Mouse (Mus musculus) neutrophil, adult 83 days (primary cell): Measurements from ENCODE around the gene Cadm1. TPM values are rescaled to one million over a fixed set of nuclear protein-coding genes. Genes with fewer than 3 reads are reported as not detected.

Experiments used
- total RNA-seq, 2 experiments: library from RNA; stranded (reverse); gene quantifications; one replicate each; pipeline ENCODE4 v1.2.4; 2023

The Cadm1 gene
- total RNA-seq, result 1 to 10 TPM in 1 of 2 experiments, under 1 TPM in 1; 0.53 to 1.1 TPM

GRCm38 (mm10) chr9:47529602-47530450 lies at the start of gene Cadm1:
Gene Cadm1, plus strand, starts transcription at chr9:47530173.

